Mouse (Mus musculus) intestine, postnatal 0 days (tissue): ENCODE results near the gene Tmem132e. TPM values are rescaled to one million over a fixed set of nuclear protein-coding genes. Genes with fewer than 3 reads are reported as not detected.

Experiments used
- ATAC-seq: fragments of 200-750 bp; cut with Nextera tagmentation; 2 replicates; pipeline ENCODE4 v1.8.0; 2017; ENCODE audit warnings: mild to moderate bottlenecking, moderate TSS enrichment, moderate library complexity
- H3K27ac ChIP-seq: fragments of 300-500 bp; sonication (generic); 2 replicates; pipeline ENCODE4 v1.5.1; 2014; ENCODE audit warnings: mild to moderate bottlenecking, low read depth, low read length, moderate library complexity
- H3K27me3 ChIP-seq: fragments of 300-500 bp; sonication (generic); replicated peaks from 2 replicates; pipeline ENCODE4 v1.6.1; 2014; ENCODE audit warnings: low read length, mixed read lengths; ENCODE audit not compliant: control insufficient read depth, insufficient read depth
- H3K36me3 ChIP-seq: fragments of 300-500 bp; sonication (generic); 2 replicates; pipeline ENCODE4 v1.6.1; 2014; ENCODE audit warnings: mild to moderate bottlenecking, moderate library complexity; ENCODE audit not compliant: control insufficient read depth, insufficient read depth
- H3K4me1 ChIP-seq: fragments of 300-500 bp; sonication (generic); replicated peaks from 2 replicates; pipeline ENCODE4 v1.6.1; 2014; ENCODE audit warnings: antibody characterized with exemption, low read length, mixed read lengths; ENCODE audit not compliant: control insufficient read depth, insufficient read depth
- H3K4me2 ChIP-seq: fragments of 300-500 bp; sonication (generic); replicated peaks from 2 replicates; pipeline ENCODE4 v1.6.1; 2014; ENCODE audit warnings: low read depth, mild to moderate bottlenecking, moderate library complexity
- H3K4me3 ChIP-seq: fragments of 300-500 bp; sonication (generic); 2 replicates; pipeline ENCODE4 v1.5.1; 2014; ENCODE audit warnings: low read depth, low read length
- H3K9ac ChIP-seq: fragments of 300-500 bp; sonication (generic); 2 replicates; pipeline ENCODE4 v1.6.1; 2014; ENCODE audit warnings: mild to moderate bottlenecking, low read depth, low read length
- H3K9me3 ChIP-seq: fragments of 300-500 bp; sonication (generic); 2 replicates; pipeline ENCODE4 v1.6.1; 2016; ENCODE audit warnings: mixed run types; ENCODE audit not compliant: control insufficient read depth
- CTCF ChIP-seq: sonication (generic); IDR thresholded peaks from 2 replicates; pipeline ENCODE4 v1.5.1; 2016; ENCODE audit warnings: low read depth, mild to moderate bottlenecking, control low read depth, antibody characterized with exemption, moderate library complexity
- WGBS: fragments of 180-500 bp; shearing (Covaris S2); extraction: QIAGEN DNeasy Blood & Tissue Kit; methylation state at CpG from one replicate; pipeline ENCODE4 v1.1.7; 2014; 5-methylcytosine and 5-hydroxymethylcytosine counted together
- polyA plus RNA-seq: library from polyadenylated mRNA; unstranded; fragments of >200 nt; fragmentation: Nextera tagmentation; extraction: Ambion mirVana; gene quantifications from 2 replicates; pipeline ENCODE4 v1.2.1, GENCODE M21; 2015

Tmem132e gene
- 0.34 TPM in 2 replicates for polyA plus RNA-seq

GRCm38 (mm10) chr11:82388371-82389313 lies at the start of gene Tmem132e:
Tmem132e (plus strand) TSS chr11:82388900.
- no peak for ATAC-seq
- Histone ChIP-seq H3K9me3 (no peaks in the 10 kb centered on the region), H3K9ac (peak within 1 kb of the TSS; percentile 26; the same call in 1 of the 2 replicates), H3K27ac (no peak within 1 kb of the TSS), H3K27me3 (peaks cover 69% of the 10 kb centered on the region), H3K36me3 (no peaks in the 10 kb centered on the region), H3K4me2 (peak within 1 kb of the TSS; percentile 65), H3K4me3 (peak within 1 kb of the TSS; percentile 40), H3K4me1 (no peaks in the 10 kb centered on the region)
- WGBS: under 1% methylated on average over 84 of the region's 88 CpGs
- peak; percentile 34 for TF ChIP-seq CTCF

- Histone ChIP-seq H3K4me1 (no peaks in the 10 kb centered on the region), H3K9ac (no peak overlapping the region), H3K27me3 (no peaks in the 10 kb centered on the region), H3K9me3 (no peaks in the 10 kb centered on the region), H3K27ac (no peak overlapping the region), H3K36me3 (no peaks in the 10 kb centered on the region), H3K4me2 (no peak overlapping the region), H3K4me3 (no peak overlapping the region)
- ATAC-seq: no peak
- TF ChIP-seq CTCF: no peak
- WGBS: 19% methylated on average over 7 of the region's 7 CpGs
Observed at GRCm38 (mm10) chr11:82339921-82340401, 48.7 kb upstream of the Tmem132e start.

- WGBS: 48% methylated on average over 6 of the region's 6 CpGs
- Histone ChIP-seq H3K4me3 (no peak overlapping the region), H3K27ac (no peak overlapping the region), H3K9ac (no peak overlapping the region), H3K36me3 (no peaks in the 10 kb centered on the region), H3K27me3 (no peaks in the 10 kb centered on the region), H3K4me1 (no peaks in the 10 kb centered on the region), H3K4me2 (no peak overlapping the region), H3K9me3 (no peaks in the 10 kb centered on the region)
- no peak for TF ChIP-seq CTCF
- ATAC-seq: no peak
Observed at GRCm38 (mm10) chr11:82340416-82340815, 48.3 kb upstream of the Tmem132e start.

GRCm38 (mm10) chr11:82340900-82341299 lies 47.8 kb upstream of the Tmem132e start:
- Histone ChIP-seq H3K9me3 (no peaks in the 10 kb centered on the region), H3K4me3 (no peak overlapping the region), H3K27ac (no peak overlapping the region), H3K4me2 (no peak overlapping the region), H3K36me3 (no peaks in the 10 kb centered on the region), H3K9ac (no peak overlapping the region), H3K4me1 (no peaks in the 10 kb centered on the region), H3K27me3 (no peaks in the 10 kb centered on the region)
- ATAC-seq: no peak
- 40% methylated on average over 2 of the region's 2 CpGs for WGBS
- TF ChIP-seq CTCF: no peak

GRCm38 (mm10) chr11:82351039-82351438 lies 37.7 kb upstream of the Tmem132e start:
- ATAC-seq: no peak
- H3K4me3 ChIP-seq: no peak overlapping the region
- H3K4me1 ChIP-seq: no peaks in the 10 kb centered on the region
- no peak overlapping the region for H3K27ac ChIP-seq
- H3K9me3 ChIP-seq: no peaks in the 10 kb centered on the region
- H3K9ac ChIP-seq: no peak overlapping the region
- H3K27me3 ChIP-seq: no peaks in the 10 kb centered on the region
- no peak overlapping the region for H3K4me2 ChIP-seq
- 84% methylated on average over 10 of the region's 10 CpGs for WGBS
- TF ChIP-seq CTCF: no peak
- no peaks in the 10 kb centered on the region for H3K36me3 ChIP-seq

GRCm38 (mm10) chr11:82370151-82370550 lies 18.5 kb upstream of the Tmem132e start:
- 78% methylated on average over 11 of the region's 11 CpGs for WGBS

More at GRCm38 (mm10) chr11:82370151-82370550, 18.5 kb upstream of the Tmem132e start:
- Histone ChIP-seq H3K9me3 (no peaks in the 10 kb centered on the region), H3K4me3 (no peak overlapping the region), H3K36me3 (no peaks in the 10 kb centered on the region), H3K4me1 (no peaks in the 10 kb centered on the region), H3K9ac (no peak overlapping the region), H3K4me2 (no peak overlapping the region), H3K27ac (no peak overlapping the region), H3K27me3 (no peaks in the 10 kb centered on the region)
- TF ChIP-seq CTCF: no peak
- ATAC-seq: no peak
